Mouse (Mus musculus) activated CD4-positive, CD25-positive, alpha-beta regulatory T cell, adult 4 months (primary cell): ENCODE measurements around the gene T2. TPM values are rescaled to one million over a fixed set of nuclear protein-coding genes. Genes with fewer than 3 reads are reported as not detected.

Source experiments
- polyA plus RNA-seq, 2 experiments: library from polyadenylated mRNA; unstranded; fragments of 100-300 nt; shearing (Covaris generic); gene quantifications; one replicate each; pipeline ENCODE4 v1.2.1; 2017

The T2 gene
- polyA plus RNA-seq, 2 experiments from 2014 or later = 0.63 TPM; not detected in 1

Other genes starting within 250 kb of the T2 start
- gene Gm49673, start 208.2 kb upstream of the T2 start, polyA plus RNA-seq = under 1 TPM; 0.20 to 0.38 TPM
- 10 to 100 TPM; 50.4 to 72.2 TPM for gene Rnaset2a, start 207.9 kb upstream of the T2 start, polyA plus RNA-seq
- gene Fgfr1op, start 190.5 kb upstream of the T2 start, polyA plus RNA-seq = 10 to 100 TPM; 20.7 to 25.4 TPM
- 10 to 100 TPM; 90.9 to 94.0 TPM for gene Ccr6, start 119.9 kb upstream of the T2 start, polyA plus RNA-seq
- 100 to 1,000 TPM; 223 to 231 TPM for gene Mpc1, start 73.1 kb upstream of the T2 start, polyA plus RNA-seq
- gene Sft2d1, start 44.9 kb upstream of the T2 start, polyA plus RNA-seq = 100 to 1,000 TPM; 122 to 128 TPM
- under 1 TPM in 1 of 2 experiments, not detected in 1; 0.13 TPM for gene Prr18, start 18.5 kb upstream of the T2 start, polyA plus RNA-seq
- not detected for gene T, start 78.4 kb downstream of the T2 start, polyA plus RNA-seq
- not detected for gene Pde10a, start 169.4 kb downstream of the T2 start, polyA plus RNA-seq
- gene Gm17087, start 211.0 kb downstream of the T2 start, polyA plus RNA-seq = 1 to 10 TPM in 1 of 2 experiments, not detected in 1; 4.2 TPM